Mouse (Mus musculus): ENCODE measurements at regions not wholly inside any gene's neighbourhood (a gene's known extent, or its start where the extent isn't known, plus 50 kb on each side); places are given as distances from the start of the nearest gene placed in this dataset.

GRCm38 (mm10) chr7:90037736-90038135 is 57.0 kb upstream of the Eed start:
- TF ChIP-seq CTCF (IDR thresholded peaks at IDR 0.05; ENCODE audit: low read depth, low read length) (no peak), GATA2 (IDR thresholded peaks at IDR 0.05; ENCODE audit: borderline replicate concordance, low read depth, low read length) (no peak), TAL1 (conservative IDR thresholded peaks at IDR 0.05; ENCODE audit: low read depth, low read length) (no peak), GATA1 (IDR thresholded peaks at IDR 0.05; ENCODE audit: borderline replicate concordance, low read length) (no peak), POLR2AphosphoS5 (IDR thresholded peaks at IDR 0.05; ENCODE audit: insufficient replicate concordance, low read depth, low read length) (no peak)
